Mouse (Mus musculus): Measurements from ENCODE around the gene Lin28a. TPM values are rescaled to one million over a fixed set of nuclear protein-coding genes. Genes with fewer than 3 reads are reported as not detected.
A peak's percentile ranks its signal among the peaks of the same experiment; 100 is the strongest.

Lin28a gene
- polyA plus RNA-seq (2012; rRNA removed) = not detected in 2 replicates

GRCm38 (mm10) chr4:134018779-134019145, at the start of gene Lin28a:
Gene Lin28a, minus strand, starts transcription at chr4:134018841.
- WGBS = 2% methylated on average over 9 of the region's 9 CpGs

GRCm38 (mm10) chr4:134067833-134068544, 49.3 kb upstream of the Lin28a start:
- WGBS = 49% methylated on average over 7 of the region's 7 CpGs
- DNase-seq (ENCODE audit: low read depth, low spot score) = no peak

More at GRCm38 (mm10) chr4:134018779-134019145, at the start of gene Lin28a:
- no peak for DNase-seq (ENCODE audit: low read depth, low spot score)

GRCm38 (mm10) chr4:134067383-134067782, 48.7 kb upstream of the Lin28a start:
- DNase-seq (ENCODE audit: low read depth, low spot score) = no peak
- 52% methylated on average over 8 of the region's 8 CpGs for WGBS

GRCm38 (mm10) chr4:134065431-134066004, 46.9 kb upstream of the Lin28a start:
- WGBS = 14% methylated on average over 23 of the region's 23 CpGs
- no peak for DNase-seq (ENCODE audit: low read depth, low spot score)

GRCm38 (mm10) chr4:134062561-134062960, 43.9 kb upstream of the Lin28a start:
- WGBS = 34% methylated on average over 8 of the region's 8 CpGs
- DNase-seq (ENCODE audit: low read depth, low spot score) = no peak

GRCm38 (mm10) chr4:134061944-134062446, 43.4 kb upstream of the Lin28a start:
- peak; percentile 84 for DNase-seq (ENCODE audit: low read depth, low spot score)
- 23% methylated on average over 8 of the region's 8 CpGs for WGBS

GRCm38 (mm10) chr4:134061166-134061830, 42.7 kb upstream of the Lin28a start:
- peak; percentile 93 for DNase-seq (ENCODE audit: low read depth, low spot score)
- 19% methylated on average over 18 of the region's 18 CpGs for WGBS

- DNase-seq (ENCODE audit: low read depth, low spot score) = no peak
- WGBS = 37% methylated on average over 28 of the region's 28 CpGs
Observed at GRCm38 (mm10) chr4:134060135-134060865, 41.7 kb upstream of the Lin28a start, which contains the start of gene Crybg2. Gene Crybg2, plus strand, starts transcription at chr4:134060815.

- 86% methylated on average over 6 of the region's 6 CpGs for WGBS
- DNase-seq (ENCODE audit: low read depth, low spot score) = no peak
Observed at GRCm38 (mm10) chr4:134058908-134059307, 40.3 kb upstream of the Lin28a start.

- no peak for DNase-seq (ENCODE audit: low read depth, low spot score)
- 44% methylated on average over 14 of the region's 14 CpGs for WGBS
Observed at GRCm38 (mm10) chr4:134058166-134058715, 39.6 kb upstream of the Lin28a start.

- WGBS = 78% methylated on average over 3 of the region's 3 CpGs
- DNase-seq (ENCODE audit: low read depth, low spot score) = no peak
Observed at GRCm38 (mm10) chr4:134053538-134053937, 34.9 kb upstream of the Lin28a start, which contains the start of gene Zfp683. Gene Zfp683, plus strand, starts transcription at chr4:134053838.

- 26% methylated on average over 8 of the region's 8 CpGs for WGBS
- no peak for DNase-seq (ENCODE audit: low read depth, low spot score)
Observed at GRCm38 (mm10) chr4:134052560-134052959, 33.9 kb upstream of the Lin28a start.

- DNase-seq (ENCODE audit: low read depth, low spot score) = no peak
- WGBS = 75% methylated on average over 5 of the region's 5 CpGs
Observed at GRCm38 (mm10) chr4:134051912-134052311, 33.3 kb upstream of the Lin28a start.

GRCm38 (mm10) chr4:134047648-134048047, 29.0 kb upstream of the Lin28a start:
- 61% methylated on average over 5 of the region's 5 CpGs for WGBS
- no peak for DNase-seq (ENCODE audit: low read depth, low spot score)

GRCm38 (mm10) chr4:134043041-134043440, 24.4 kb upstream of the Lin28a start:
- DNase-seq (ENCODE audit: low read depth, low spot score) = no peak
- 49% methylated on average over 2 of the region's 2 CpGs for WGBS

GRCm38 (mm10) chr4:134041317-134042123, 22.9 kb upstream of the Lin28a start:
- no peak for DNase-seq (ENCODE audit: low read depth, low spot score)

GRCm38 (mm10) chr4:134035953-134036352, 17.3 kb upstream of the Lin28a start:
- DNase-seq (ENCODE audit: low read depth, low spot score) = peak; percentile 48
- WGBS = 5% methylated on average over 16 of the region's 16 CpGs

More at GRCm38 (mm10) chr4:134041317-134042123, 22.9 kb upstream of the Lin28a start:
- WGBS = 41% methylated on average over 9 of the region's 9 CpGs

GRCm38 (mm10) chr4:134025802-134026201, 7.2 kb upstream of the Lin28a start:
- WGBS = 65% methylated on average over 9 of the region's 9 CpGs
- no peak for DNase-seq (ENCODE audit: low read depth, low spot score)

- DNase-seq (ENCODE audit: low read depth, low spot score) = no peak
- 3% methylated on average over 11 of the region's 11 CpGs for WGBS
Observed at GRCm38 (mm10) chr4:134020621-134021020, 2.0 kb upstream of the Lin28a start.

All from large intestine, adult 2 months (tissue).